Mouse (Mus musculus): ENCODE data around the gene Krt42. TPM values are rescaled to one million over a fixed set of nuclear protein-coding genes. Genes with fewer than 3 reads are reported as not detected.
"Not testable (repeated sequence)": the region's sequence is repeated elsewhere in the genome, so short reads cannot be mapped to it uniquely, and the experiment has no call there.

The Krt42 gene
- polyA plus RNA-seq (2015; fragmentation: Nextera tagmentation; extraction: Ambion mirVana) = not detected in 2 replicates

DNA sequence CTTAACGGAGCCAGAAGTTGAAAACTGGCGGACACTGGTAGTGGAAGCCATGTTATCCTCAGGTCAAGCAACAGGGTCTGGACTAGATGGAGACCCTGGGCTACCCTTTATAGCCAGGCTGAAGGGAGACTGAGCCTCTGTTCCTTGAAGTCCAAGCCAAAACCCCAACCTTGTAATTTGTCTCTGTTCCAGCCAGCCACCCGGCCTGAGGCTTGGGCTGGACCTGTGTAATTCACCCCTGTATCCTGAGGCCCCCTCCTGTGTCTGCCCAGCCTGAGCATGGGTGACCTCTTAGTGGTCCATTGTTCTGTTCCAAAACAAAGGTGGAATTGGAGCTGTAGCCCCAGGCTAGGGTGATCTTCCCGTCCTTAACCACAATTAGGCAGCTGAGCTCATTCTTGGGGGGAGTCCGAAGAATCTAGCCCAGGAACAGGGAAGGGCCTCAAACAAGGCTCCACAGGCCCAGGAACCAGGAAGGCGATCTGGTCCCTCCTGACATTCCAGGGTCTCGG, at the start of gene Krt42:
Krt42 (minus strand) TSS at position 51 of the 512 bp plus-strand sequence.
- WGBS = 85% methylated on average over 7 of the region's 7 CpGs
- Histone ChIP-seq H3K4me1 (no peaks in the 10 kb centered on the region), H3K27me3 (0 out of 2 replicates have a peak, but pooled peaks cover 4% of the 10 kb centered on the region), H3K9ac (no peak within 1 kb of the TSS), H3K9me3 (replicated peaks) (no peaks in the 10 kb centered on the region), H3K4me2 (no peak within 1 kb of the TSS), H3K27ac (no peak within 1 kb of the TSS), H3K4me3 (no peak within 1 kb of the TSS), H3K36me3 (ENCODE audit: poor library complexity, severe bottlenecking) (no peaks in the 10 kb centered on the region)
- no peak for ATAC-seq

DNA sequence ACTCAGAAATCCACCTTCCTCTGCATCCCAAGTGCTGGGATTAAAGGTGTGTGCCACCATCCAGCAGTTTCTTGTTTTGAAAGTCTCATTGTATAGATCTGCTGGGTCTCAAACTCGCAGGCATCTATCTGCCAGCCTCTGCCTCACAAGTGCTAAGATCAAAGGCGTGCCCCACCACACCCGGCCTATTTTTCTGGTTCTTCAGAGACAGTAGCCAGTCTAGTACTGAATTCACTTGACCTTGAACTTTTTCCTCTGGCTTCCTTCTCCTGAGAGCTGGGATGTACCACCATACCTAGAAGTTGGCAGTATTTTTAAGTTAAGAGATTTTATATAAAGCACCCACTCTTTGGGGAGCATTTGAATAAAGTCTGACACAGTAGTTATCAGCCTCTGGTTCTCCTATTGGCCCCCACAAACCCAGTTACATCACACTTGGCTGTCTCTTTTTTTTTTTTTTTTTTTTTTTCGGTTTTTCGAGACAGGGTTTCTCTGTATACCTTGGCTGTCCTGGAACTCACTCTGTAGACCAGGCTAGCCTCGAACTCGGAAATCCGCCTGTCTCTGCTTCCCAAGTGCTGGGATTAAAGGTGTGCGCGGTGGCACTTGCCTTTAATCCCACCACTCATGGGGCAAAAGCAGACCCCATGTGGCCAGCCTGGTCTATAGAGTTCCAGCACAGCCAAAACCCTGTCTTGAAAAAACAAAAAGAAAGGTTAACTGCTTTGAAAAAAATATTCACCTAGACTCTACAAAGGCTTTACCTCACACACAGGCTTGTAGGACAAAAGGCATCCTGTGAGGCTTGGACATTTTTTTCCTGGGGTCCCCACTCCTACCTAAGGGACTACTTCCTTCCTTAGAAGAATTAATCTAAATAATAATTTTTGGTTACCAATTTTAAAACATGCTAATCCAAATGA, 49.1 kb upstream of the Krt42 start:
- Histone ChIP-seq H3K4me3 (peak overlapping the region; percentile 75), H3K27me3 (no peaks in the 10 kb centered on the region), H3K36me3 (ENCODE audit: poor library complexity, severe bottlenecking) (peaks cover 23% of the 10 kb centered on the region), H3K9ac (no peak overlapping the region), H3K4me1 (peaks cover 13% of the 10 kb centered on the region), H3K9me3 (replicated peaks) (no peaks in the 10 kb centered on the region), H3K4me2 (peak overlapping the region; percentile 59), H3K27ac (peak overlapping the region; percentile 62; the same call in 1 of the 2 replicates)
- WGBS = 86% methylated on average over 10 of the region's 10 CpGs
- ATAC-seq = peak; percentile 1

DNA sequence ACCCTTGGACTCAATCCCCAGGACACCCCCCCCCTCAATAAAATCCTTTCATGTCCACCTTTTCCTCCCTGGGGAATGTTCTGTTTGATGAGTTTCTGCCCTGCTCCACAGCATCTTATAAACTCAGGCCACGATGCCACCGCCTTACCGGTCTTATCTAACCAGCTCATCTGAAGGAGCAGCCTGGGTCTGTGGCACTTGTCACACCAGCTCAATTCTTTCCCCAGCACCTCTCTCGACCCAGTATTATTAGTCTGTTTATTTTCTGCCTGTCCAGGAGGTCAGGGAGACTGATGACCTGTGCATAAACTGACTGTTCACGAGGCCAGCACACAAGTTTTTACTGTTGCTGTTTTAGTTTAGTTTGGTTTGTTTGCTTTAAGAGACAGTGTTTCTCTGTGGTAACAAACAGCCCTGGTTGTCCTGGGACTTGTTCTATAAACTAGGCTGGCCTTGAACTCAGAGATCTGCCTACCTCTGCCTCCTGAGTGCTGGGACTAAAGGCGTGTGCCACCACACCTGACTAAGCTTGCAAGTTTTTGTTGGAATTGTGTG, 48.2 kb upstream of the Krt42 start:
- H3K36me3 ChIP-seq (ENCODE audit: poor library complexity, severe bottlenecking) = peaks cover 21% of the 10 kb centered on the region
- H3K4me2 ChIP-seq = no peak overlapping the region
- WGBS = 81% methylated on average over 6 of the region's 6 CpGs
- peaks cover 13% of the 10 kb centered on the region for H3K4me1 ChIP-seq
- H3K27ac ChIP-seq = no peak overlapping the region
- H3K4me3 ChIP-seq = no peak overlapping the region
- no peak overlapping the region for H3K9ac ChIP-seq
- H3K27me3 ChIP-seq = no peaks in the 10 kb centered on the region
- no peaks in the 10 kb centered on the region for H3K9me3 ChIP-seq (replicated peaks)
- ATAC-seq = no peak

DNA sequence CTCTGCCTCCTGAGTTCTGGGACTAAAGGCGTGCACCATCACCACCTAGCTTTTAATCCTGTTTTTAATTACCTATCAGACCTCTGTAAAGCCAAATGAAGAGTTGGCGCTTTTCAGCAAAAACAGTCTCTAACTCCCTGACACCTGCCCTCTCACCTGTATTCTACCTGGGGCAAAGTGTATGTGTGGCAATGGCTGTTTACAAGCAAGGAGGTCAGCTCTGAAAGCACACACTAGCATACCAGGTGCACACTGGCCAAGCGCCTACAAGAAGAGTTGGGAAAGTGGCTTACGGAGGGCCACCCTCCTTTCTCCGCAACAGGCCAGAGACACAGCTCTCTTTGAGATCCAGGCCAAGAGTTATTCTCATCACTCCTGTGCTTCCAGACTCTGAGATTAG, 45.8 kb upstream of the Krt42 start:
- H3K4me2 ChIP-seq = no peak overlapping the region
- WGBS = 94% methylated on average over 5 of the region's 5 CpGs
- H3K27me3 ChIP-seq = no peaks in the 10 kb centered on the region
- H3K4me1 ChIP-seq = no peaks in the 10 kb centered on the region; the same call in 1 of the 2 replicates
- H3K9ac ChIP-seq = no peak overlapping the region
- H3K4me3 ChIP-seq = no peak overlapping the region
- no peaks in the 10 kb centered on the region for H3K9me3 ChIP-seq (replicated peaks)
- no peak overlapping the region for H3K27ac ChIP-seq
- no peak for ATAC-seq
- no peaks in the 10 kb centered on the region for H3K36me3 ChIP-seq (ENCODE audit: poor library complexity, severe bottlenecking)

DNA sequence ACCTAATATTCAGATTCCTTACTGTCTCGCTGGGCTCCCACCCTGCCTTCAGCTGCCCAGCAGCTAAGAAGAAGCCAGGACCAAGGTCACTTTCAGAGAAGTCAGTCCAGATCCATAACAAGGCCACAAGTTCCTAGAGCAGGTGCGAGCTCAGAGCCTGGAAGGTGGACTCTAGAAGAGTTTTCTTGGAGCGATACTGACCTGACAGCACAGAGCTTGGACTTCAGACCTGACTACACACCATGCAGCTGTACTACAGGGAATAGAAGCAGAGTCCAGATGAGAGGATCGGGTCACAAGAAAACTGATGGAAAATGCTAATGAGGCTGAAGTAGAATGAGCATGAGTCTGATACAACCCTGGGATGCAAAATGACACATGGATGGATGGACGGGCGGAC, 43.8 kb upstream of the Krt42 start:
- no peaks in the 10 kb centered on the region for H3K9me3 ChIP-seq (replicated peaks)
- 93% methylated on average over 6 of the region's 6 CpGs for WGBS
- H3K9ac ChIP-seq = no peak overlapping the region
- no peak overlapping the region for H3K27ac ChIP-seq
- H3K4me1 ChIP-seq = no peaks in the 10 kb centered on the region; the same call in 1 of the 2 replicates
- no peaks in the 10 kb centered on the region for H3K36me3 ChIP-seq (ENCODE audit: poor library complexity, severe bottlenecking)
- no peak overlapping the region for H3K4me3 ChIP-seq
- H3K4me2 ChIP-seq = no peak overlapping the region
- H3K27me3 ChIP-seq = no peaks in the 10 kb centered on the region
- ATAC-seq = no peak

DNA sequence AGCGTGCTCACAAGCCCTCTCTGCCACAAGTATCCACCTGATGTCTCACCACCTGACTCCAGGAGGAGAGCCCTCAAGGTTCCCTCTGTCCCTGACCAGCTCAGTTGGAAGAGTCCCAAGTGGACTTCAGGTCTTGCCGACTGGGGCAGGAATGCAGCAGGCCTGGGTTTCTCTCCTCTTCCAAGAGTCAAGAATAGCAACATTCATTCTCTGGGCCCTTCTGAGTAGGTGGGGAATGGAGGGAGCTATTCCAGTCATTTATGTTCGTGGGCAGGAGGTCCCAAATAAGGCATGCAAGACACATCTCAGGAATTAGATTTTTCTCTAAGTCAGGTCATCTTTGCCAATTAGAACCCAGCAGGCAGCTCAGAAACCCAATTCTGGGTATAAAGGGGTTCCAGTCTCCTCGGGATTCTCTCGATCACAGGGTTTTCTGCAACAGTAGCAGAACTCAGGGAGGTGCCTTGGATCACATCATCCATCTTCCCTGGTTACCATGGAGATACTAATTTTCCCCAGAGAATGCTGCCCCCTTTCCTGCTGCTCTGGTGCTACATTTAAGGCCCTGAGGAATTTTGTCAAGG, 42.5 kb upstream of the Krt42 start:
- ATAC-seq = no peak
- Histone ChIP-seq H3K4me3 (no peak overlapping the region), H3K27ac (no peak overlapping the region), H3K27me3 (no peaks in the 10 kb centered on the region), H3K9me3 (replicated peaks) (no peaks in the 10 kb centered on the region), H3K36me3 (ENCODE audit: poor library complexity, severe bottlenecking) (no peaks in the 10 kb centered on the region), H3K9ac (no peak overlapping the region), H3K4me1 (no peaks in the 10 kb centered on the region; the same call in 1 of the 2 replicates), H3K4me2 (no peak overlapping the region)
- 21% methylated on average over 5 of the region's 5 CpGs for WGBS

DNA sequence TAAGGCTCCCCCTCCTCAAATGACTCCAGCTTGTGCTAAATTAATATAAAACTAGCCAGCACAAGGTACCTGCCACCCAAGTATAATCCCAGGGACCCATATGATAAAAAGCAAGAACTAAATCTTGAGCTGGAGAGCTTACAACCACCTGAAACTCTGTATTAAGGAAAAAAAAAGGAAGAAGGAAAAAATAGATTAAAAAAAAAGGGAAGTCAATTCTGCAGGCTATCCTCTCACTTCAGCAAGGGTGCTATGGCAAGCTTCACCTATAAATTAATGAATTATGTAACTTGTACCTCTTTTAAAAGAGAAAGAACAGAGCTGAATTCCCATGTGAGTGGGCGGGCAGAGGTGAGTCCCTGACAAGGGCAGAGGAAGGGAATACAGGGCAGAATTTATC, 42.0 kb upstream of the Krt42 start:
- no peaks in the 10 kb centered on the region for H3K9me3 ChIP-seq (replicated peaks)
- no peak for ATAC-seq
- H3K36me3 ChIP-seq (ENCODE audit: poor library complexity, severe bottlenecking) = no peaks in the 10 kb centered on the region
- no peak overlapping the region for H3K4me2 ChIP-seq
- H3K9ac ChIP-seq = no peak overlapping the region
- no peaks in the 10 kb centered on the region; the same call in 1 of the 2 replicates for H3K4me1 ChIP-seq
- H3K27ac ChIP-seq = no peak overlapping the region
- H3K4me3 ChIP-seq = no peak overlapping the region
- 76% methylated on average over 1 of the region's 1 CpGs for WGBS
- no peaks in the 10 kb centered on the region for H3K27me3 ChIP-seq

DNA sequence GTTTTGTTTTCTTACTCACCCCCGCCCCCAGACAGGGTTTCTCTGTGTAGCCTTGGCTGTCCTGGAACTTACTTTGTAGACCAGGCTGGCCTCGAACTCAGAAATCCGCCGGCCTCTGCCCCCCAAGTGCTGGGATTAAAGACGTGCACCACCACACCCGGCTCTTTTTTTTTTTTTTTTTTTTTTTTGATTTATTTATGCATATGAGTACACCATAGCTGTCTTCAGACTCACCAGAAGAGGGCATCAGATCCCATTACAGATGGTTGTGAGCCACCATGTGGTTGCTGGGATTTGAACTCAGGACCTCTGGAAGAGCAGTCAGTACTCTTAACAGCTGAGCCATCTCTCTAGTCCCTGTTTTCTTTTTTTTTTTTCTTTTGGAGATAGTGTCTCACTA, 39.0 kb upstream of the Krt42 start:
- ATAC-seq, H3K9ac ChIP-seq: not testable (repeated sequence)

DNA sequence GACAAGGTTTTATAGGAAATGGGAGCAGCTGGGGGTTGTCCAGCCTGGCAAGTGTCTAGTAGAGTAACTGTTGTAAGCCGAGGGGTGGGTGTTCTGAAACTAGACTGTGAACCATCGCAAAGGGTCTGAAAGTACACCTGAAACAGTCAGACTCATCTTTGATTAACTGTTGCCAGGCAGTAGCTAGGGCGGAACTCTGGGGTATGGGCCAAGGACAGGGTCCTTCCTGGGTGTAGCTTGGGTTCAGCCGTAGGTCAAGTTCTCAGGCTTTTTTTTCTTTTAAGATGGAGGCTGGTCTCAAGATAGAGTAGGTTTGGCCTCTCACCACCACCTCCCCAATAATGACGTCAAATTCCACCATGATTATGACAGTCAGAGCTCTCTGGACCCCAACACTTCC, 38.2 kb upstream of the Krt42 start:
- Histone ChIP-seq H3K36me3 (ENCODE audit: poor library complexity, severe bottlenecking) (no peaks in the 10 kb centered on the region), H3K4me2 (no peak overlapping the region), H3K4me3 (no peak overlapping the region), H3K9ac (no peak overlapping the region), H3K4me1 (no peaks in the 10 kb centered on the region; the same call in 1 of the 2 replicates), H3K27me3 (no peaks in the 10 kb centered on the region), H3K9me3 (replicated peaks) (no peaks in the 10 kb centered on the region), H3K27ac (no peak overlapping the region)
- ATAC-seq = no peak
- 92% methylated on average over 5 of the region's 5 CpGs for WGBS

More for the DNA sequence above, 39.0 kb upstream of the Krt42 start:
- not testable (repeated sequence) for H3K4me3 ChIP-seq; H3K27ac ChIP-seq; H3K4me1 ChIP-seq; H3K36me3 ChIP-seq (ENCODE audit: poor library complexity, severe bottlenecking); H3K9me3 ChIP-seq (replicated peaks); H3K4me2 ChIP-seq; H3K27me3 ChIP-seq
- WGBS = 94% methylated on average over 4 of the region's 6 CpGs

DNA sequence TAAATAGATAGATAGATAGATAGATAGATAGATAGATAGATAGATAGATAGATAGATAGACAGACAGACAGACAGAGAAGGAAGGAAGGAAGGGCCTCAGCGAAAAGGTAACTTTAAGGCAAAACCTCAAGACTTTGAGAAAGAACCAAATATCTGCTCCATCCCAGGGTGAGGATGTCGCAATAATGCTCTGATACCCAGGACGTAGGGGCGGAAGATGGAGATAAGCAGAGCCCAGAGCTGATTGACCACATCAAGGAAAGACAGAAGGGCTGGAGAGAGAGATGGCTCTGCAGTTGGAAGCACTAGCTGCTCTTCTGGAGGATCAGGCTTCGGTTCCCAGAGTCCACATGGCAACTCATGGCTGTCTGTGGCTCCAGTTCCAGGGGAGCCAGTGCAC, 31.6 kb upstream of the Krt42 start:
- Histone ChIP-seq H3K36me3 (ENCODE audit: poor library complexity, severe bottlenecking) (no peaks in the 10 kb centered on the region), H3K9ac (no peak overlapping the region), H3K4me2 (no peak overlapping the region), H3K4me3 (no peak overlapping the region), H3K4me1 (0 out of 2 replicates have a peak, but pooled peaks cover 2% of the 10 kb centered on the region), H3K27ac (no peak overlapping the region), H3K27me3 (no peaks in the 10 kb centered on the region), H3K9me3 (replicated peaks) (no peaks in the 10 kb centered on the region)
- ATAC-seq = no peak
- 92% methylated on average over 5 of the region's 5 CpGs for WGBS

DNA sequence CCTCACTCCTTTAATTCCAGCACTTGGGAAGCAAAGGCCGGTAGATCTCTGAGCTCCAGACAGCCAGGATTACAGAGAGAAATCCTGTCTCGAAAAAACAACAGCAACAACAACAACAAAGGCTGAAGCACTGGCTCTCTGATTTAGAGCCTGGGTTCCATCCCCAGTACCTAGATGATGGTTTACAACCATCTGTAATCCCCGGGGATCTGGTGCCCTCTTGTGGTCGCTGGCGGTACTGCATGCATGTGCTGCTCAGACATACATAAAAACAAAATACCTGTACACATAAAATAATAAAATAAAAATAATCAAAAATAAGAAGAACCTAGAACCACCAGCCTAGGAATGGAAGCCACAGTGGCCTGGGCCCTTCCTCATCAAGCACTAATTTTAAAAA, 30.6 kb upstream of the Krt42 start:
- H3K4me2 ChIP-seq = no peak overlapping the region
- H3K27me3 ChIP-seq = no peaks in the 10 kb centered on the region
- H3K27ac ChIP-seq = no peak overlapping the region
- no peaks in the 10 kb centered on the region for H3K36me3 ChIP-seq (ENCODE audit: poor library complexity, severe bottlenecking)
- 0 out of 2 replicates have a peak, but pooled peaks cover 2% of the 10 kb centered on the region for H3K4me1 ChIP-seq
- H3K9me3 ChIP-seq (replicated peaks) = no peaks in the 10 kb centered on the region
- H3K4me3 ChIP-seq = no peak overlapping the region
- no peak for ATAC-seq
- WGBS = 7% methylated on average over 5 of the region's 5 CpGs
- no peak overlapping the region for H3K9ac ChIP-seq
